Mouse (Mus musculus): ENCODE data around the gene Uap1l1. TPM values are rescaled to one million over a fixed set of nuclear protein-coding genes. Genes with fewer than 3 reads are reported as not detected.
"Not testable (repeated sequence)": the region's sequence is repeated elsewhere in the genome, so short reads cannot be mapped to it uniquely, and the experiment has no call there.

Uap1l1 gene
- 19.0 and 22.1 TPM in 2 replicates for polyA plus RNA-seq (2012; rRNA removed)

- DNase-seq = peak; percentile 55 to 58
- under 1% methylated on average over 54 of the region's 54 CpGs for WGBS
- TF ChIP-seq CTCF (IDR thresholded peaks at IDR 0.05; ENCODE audit: borderline replicate concordance, insufficient read depth, low read depth, low read length) = no peak
- 0 out of 2 replicates have a peak, but pooled peaks have one; percentile 27 for TF ChIP-seq POLR2A (IDR thresholded peaks at IDR 0.05; ENCODE audit: borderline replicate concordance, insufficient read depth, low read length)
- no peak within 1 kb of the TSS for H3K27ac ChIP-seq (ENCODE audit: insufficient read depth, low read length)
- H3K4me1 ChIP-seq (ENCODE audit: control insufficient read depth, insufficient read depth, low read length) = no peaks in the 10 kb centered on the region
- peak within 1 kb of the TSS; percentile 61 for H3K4me3 ChIP-seq (replicated peaks; ENCODE audit: insufficient read depth, low read depth, low read length)
- no peaks in the 10 kb centered on the region for H3K27me3 ChIP-seq (ENCODE audit: control insufficient read depth, insufficient read depth, low read length)
Measured at GRCm38 (mm10) chr2:25365091-25365761, at the start of gene Uap1l1. TSS of gene Uap1l1 (minus strand) at chr2:25365682.

- not testable (repeated sequence) for H3K4me1 ChIP-seq (ENCODE audit: control insufficient read depth, insufficient read depth, low read length); H3K4me3 ChIP-seq (replicated peaks; ENCODE audit: insufficient read depth, low read depth, low read length); H3K27ac ChIP-seq (ENCODE audit: insufficient read depth, low read length); H3K27me3 ChIP-seq (ENCODE audit: control insufficient read depth, insufficient read depth, low read length); DNase-seq
Measured at GRCm38 (mm10) chr2:25413436-25413835, 48.0 kb upstream of the Uap1l1 start.

DNA sequence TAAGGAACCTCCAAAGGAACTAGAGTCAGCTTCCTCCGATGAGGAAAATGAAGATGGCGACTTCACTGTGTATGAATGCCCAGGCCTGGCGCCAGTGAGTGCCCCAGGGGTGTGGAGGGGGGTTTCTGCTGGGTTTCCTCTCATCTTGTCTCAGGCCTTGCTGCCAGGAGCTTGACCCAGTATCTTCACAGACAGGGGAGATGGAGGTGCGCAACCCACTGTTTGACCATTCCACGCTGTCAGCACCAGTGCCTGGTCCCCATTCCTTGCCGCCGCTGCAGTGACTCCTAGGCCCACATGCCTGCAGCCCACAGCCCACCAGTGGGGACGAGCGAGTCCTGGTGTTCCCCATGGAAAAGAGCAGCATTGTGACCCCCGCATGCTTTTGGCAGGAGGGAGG is 43.4 kb upstream of the Uap1l1 start:
- TF ChIP-seq CTCF (IDR thresholded peaks at IDR 0.05; ENCODE audit: borderline replicate concordance, insufficient read depth, low read depth, low read length) (no peak), POLR2A (IDR thresholded peaks at IDR 0.05; ENCODE audit: borderline replicate concordance, insufficient read depth, low read length) (no peak)
- H3K27ac ChIP-seq (ENCODE audit: insufficient read depth, low read length) = no peak overlapping the region
- H3K27me3 ChIP-seq (ENCODE audit: control insufficient read depth, insufficient read depth, low read length) = no peaks in the 10 kb centered on the region
- DNase-seq = no peak
- peaks cover 24% of the 10 kb centered on the region for H3K4me1 ChIP-seq (ENCODE audit: control insufficient read depth, insufficient read depth, low read length)
- WGBS = 86% methylated on average over 10 of the region's 10 CpGs
- no peak overlapping the region for H3K4me3 ChIP-seq (replicated peaks; ENCODE audit: insufficient read depth, low read depth, low read length)

DNA sequence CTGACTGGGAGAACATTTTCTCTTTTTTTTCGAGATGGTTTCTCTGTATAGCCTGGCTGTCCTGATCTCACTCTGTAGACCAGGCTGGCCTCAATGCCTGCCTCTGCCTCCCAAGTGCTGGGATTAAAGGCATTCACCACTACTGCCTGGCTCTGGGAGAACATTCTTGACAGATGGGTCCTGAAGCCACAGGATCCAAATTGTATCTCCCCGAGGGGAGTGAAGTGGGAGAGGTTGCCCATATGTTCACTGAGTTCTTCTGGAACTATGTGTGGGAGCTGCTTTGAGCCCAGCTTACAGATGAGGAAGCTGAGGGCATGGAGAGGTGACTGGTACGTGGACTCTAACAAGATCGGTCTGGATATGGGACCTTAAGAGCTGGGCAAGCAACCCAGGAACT is 38.5 kb upstream of the Uap1l1 start:
- Histone ChIP-seq H3K4me3 (replicated peaks; ENCODE audit: insufficient read depth, low read depth, low read length) (peak overlapping the region; percentile 61), H3K27ac (ENCODE audit: insufficient read depth, low read length) (0 out of 2 replicates have a peak overlapping the region, but pooled peaks have one; percentile 71), H3K4me1 (ENCODE audit: control insufficient read depth, insufficient read depth, low read length) (peaks cover 30% of the 10 kb centered on the region), H3K27me3 (ENCODE audit: control insufficient read depth, insufficient read depth, low read length) (no peaks in the 10 kb centered on the region)
- DNase-seq = peak in 1 of 2 experiments; percentile 22
- TF ChIP-seq POLR2A (IDR thresholded peaks at IDR 0.05; ENCODE audit: borderline replicate concordance, insufficient read depth, low read length) (no peak), CTCF (IDR thresholded peaks at IDR 0.05; ENCODE audit: borderline replicate concordance, insufficient read depth, low read depth, low read length) (no peak)
- WGBS = 34% methylated on average over 4 of the region's 4 CpGs

DNA sequence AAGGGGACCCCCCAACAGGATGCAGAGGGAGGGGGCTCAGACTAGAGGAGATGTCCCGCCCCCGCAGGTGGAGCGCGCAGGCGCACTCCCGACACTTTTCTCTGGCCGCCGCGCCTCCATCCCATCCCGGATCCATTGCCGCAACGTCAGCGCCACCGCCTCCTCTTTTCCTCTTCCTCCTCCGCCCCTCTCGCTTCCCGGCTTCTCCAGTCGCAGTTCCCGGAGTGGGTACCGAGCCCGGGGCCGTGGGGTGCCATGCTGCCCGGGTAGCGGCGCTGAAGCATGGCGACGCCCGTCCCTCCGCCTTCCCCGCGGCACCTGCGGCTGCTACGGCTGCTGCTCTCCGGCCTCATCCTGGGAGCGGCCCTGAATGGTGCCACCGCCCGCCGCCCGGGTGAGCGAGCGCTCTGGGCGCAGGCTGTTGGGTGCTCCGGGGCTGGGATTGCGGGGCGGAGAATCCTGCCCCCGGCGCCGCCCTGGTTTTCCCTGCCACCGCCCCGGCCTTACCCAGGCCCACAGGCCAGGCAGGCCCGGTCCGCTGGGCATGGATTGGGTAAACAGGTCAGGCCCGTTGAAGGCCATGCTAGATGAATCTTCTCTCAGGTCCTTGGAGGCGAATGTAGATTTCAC is 37.6 kb upstream of the Uap1l1 start:
- TF ChIP-seq POLR2A (IDR thresholded peaks at IDR 0.05; ENCODE audit: borderline replicate concordance, insufficient read depth, low read length) = peak; percentile 68; the same call in 1 of the 2 replicates
- TF ChIP-seq CTCF (IDR thresholded peaks at IDR 0.05; ENCODE audit: borderline replicate concordance, insufficient read depth, low read depth, low read length) = no peak
- DNase-seq = peak; percentile 93 to 95
- Histone ChIP-seq H3K27ac (ENCODE audit: insufficient read depth, low read length) (peak overlapping the region; percentile 85), H3K27me3 (ENCODE audit: control insufficient read depth, insufficient read depth, low read length) (no peaks in the 10 kb centered on the region), H3K4me3 (replicated peaks; ENCODE audit: insufficient read depth, low read depth, low read length) (peak overlapping the region; percentile 61), H3K4me1 (ENCODE audit: control insufficient read depth, insufficient read depth, low read length) (peaks cover 30% of the 10 kb centered on the region)
- under 1% methylated on average over 54 of the region's 54 CpGs for WGBS

GRCm38 (mm10) chr2:25402377-25402971 is 37.0 kb upstream of the Uap1l1 start:
- DNase-seq = peak; percentile 68 to 73
- TF ChIP-seq POLR2A (IDR thresholded peaks at IDR 0.05; ENCODE audit: borderline replicate concordance, insufficient read depth, low read length) (no peak), CTCF (IDR thresholded peaks at IDR 0.05; ENCODE audit: borderline replicate concordance, insufficient read depth, low read depth, low read length) (peak; percentile 68; the same call in 1 of the 2 replicates)
- H3K27me3 ChIP-seq (ENCODE audit: control insufficient read depth, insufficient read depth, low read length) = no peaks in the 10 kb centered on the region
- H3K27ac ChIP-seq (ENCODE audit: insufficient read depth, low read length) = peak overlapping the region; percentile 85
- H3K4me1 ChIP-seq (ENCODE audit: control insufficient read depth, insufficient read depth, low read length) = peaks cover 30% of the 10 kb centered on the region
- peak overlapping the region; percentile 61 for H3K4me3 ChIP-seq (replicated peaks; ENCODE audit: insufficient read depth, low read depth, low read length)
- 3% methylated on average over 13 of the region's 13 CpGs for WGBS

DNA sequence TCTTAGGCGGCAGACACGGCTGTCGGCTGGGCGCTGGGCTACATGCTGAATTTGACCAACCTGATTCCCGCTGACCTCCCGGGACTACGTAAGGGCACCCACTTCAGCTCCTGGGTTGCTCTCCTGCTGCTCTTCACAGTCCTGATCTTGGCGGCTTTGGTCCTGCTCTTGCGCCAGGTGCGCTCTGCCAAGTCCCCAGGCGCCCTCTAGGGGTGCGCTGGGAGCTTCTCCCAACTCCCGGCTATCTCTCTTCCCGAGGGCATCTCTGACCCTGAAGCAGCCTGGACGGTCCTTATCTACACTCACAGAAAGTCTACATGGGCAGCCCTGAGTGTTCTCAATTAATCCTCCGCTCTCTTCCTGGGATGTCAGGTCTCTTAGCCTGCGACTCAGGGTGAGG is 35.3 kb upstream of the Uap1l1 start:
- no peaks in the 10 kb centered on the region for H3K27me3 ChIP-seq (ENCODE audit: control insufficient read depth, insufficient read depth, low read length)
- DNase-seq = peak; percentile 77 to 80
- peaks cover 33% of the 10 kb centered on the region for H3K4me1 ChIP-seq (ENCODE audit: control insufficient read depth, insufficient read depth, low read length)
- no peak for TF ChIP-seq POLR2A (IDR thresholded peaks at IDR 0.05; ENCODE audit: borderline replicate concordance, insufficient read depth, low read length)
- peak; percentile 73; the same call in 1 of the 2 replicates for TF ChIP-seq CTCF (IDR thresholded peaks at IDR 0.05; ENCODE audit: borderline replicate concordance, insufficient read depth, low read depth, low read length)
- H3K4me3 ChIP-seq (replicated peaks; ENCODE audit: insufficient read depth, low read depth, low read length) = peak overlapping the region; percentile 45
- WGBS = 5% methylated on average over 17 of the region's 17 CpGs
- no peak overlapping the region for H3K27ac ChIP-seq (ENCODE audit: insufficient read depth, low read length)

All from cerebellum, adult 2 months (tissue).